Mouse (Mus musculus): ENCODE data around the gene Thumpd3. TPM values are rescaled to one million over a fixed set of nuclear protein-coding genes. Genes with fewer than 3 reads are reported as not detected.

Gene Thumpd3
- polyA plus RNA-seq, 1 experiment from 2014 or later, result 46.3 TPM

GRCm38 (mm10) chr6:113036463-113037175 is 9.4 kb upstream of the Thumpd3 start:
- 64% methylated on average over 4 of the region's 4 CpGs for WGBS

GRCm38 (mm10) chr6:113037946-113038734 is 7.9 kb upstream of the Thumpd3 start:
- Histone ChIP-seq H3K4me3 (ENCODE audit: low read depth, low read length) (peak overlapping the region; percentile 19), H3K27me3 (ENCODE audit: insufficient read depth, low read length) (no peaks in the 10 kb centered on the region), H3K27ac (ENCODE audit: low read depth) (peak overlapping the region; percentile 52; the same call in 1 of the 2 replicates), H3K4me1 (ENCODE audit: insufficient read depth) (0 out of 2 replicates have a peak, but pooled peaks cover 3% of the 10 kb centered on the region), H3K36me3 (ENCODE audit: insufficient read depth) (no peaks in the 10 kb centered on the region), H3K4me2 (peak overlapping the region; percentile 58), H3K9ac (peak overlapping the region; percentile 35), H3K9me3 (ENCODE audit: low read depth, low read length) (no peaks in the 10 kb centered on the region)
- WGBS, result 7% methylated on average over 19 of the region's 19 CpGs
- ATAC-seq (ENCODE audit: insufficient read depth) (peak; percentile 70), DNase-seq (peak; percentile 86)
- peak; percentile 97 for TF ChIP-seq CTCF (IDR thresholded peaks at IDR 0.05; ENCODE audit: low read depth)

More at GRCm38 (mm10) chr6:113036463-113037175, 9.4 kb upstream of the Thumpd3 start:
- Histone ChIP-seq H3K4me3 (ENCODE audit: low read depth, low read length) (no peak overlapping the region), H3K4me2 (no peak overlapping the region), H3K9ac (no peak overlapping the region), H3K9me3 (ENCODE audit: low read depth, low read length) (no peaks in the 10 kb centered on the region), H3K36me3 (ENCODE audit: insufficient read depth) (no peaks in the 10 kb centered on the region), H3K27ac (ENCODE audit: low read depth) (no peak overlapping the region), H3K27me3 (ENCODE audit: insufficient read depth, low read length) (no peaks in the 10 kb centered on the region), H3K4me1 (ENCODE audit: insufficient read depth) (0 out of 2 replicates have a peak, but pooled peaks cover 3% of the 10 kb centered on the region)
- TF ChIP-seq CTCF (IDR thresholded peaks at IDR 0.05; ENCODE audit: low read depth), result no peak
- DNase-seq (no peak), ATAC-seq (ENCODE audit: insufficient read depth) (no peak)

GRCm38 (mm10) chr6:113038735-113039058 is 7.3 kb upstream of the Thumpd3 start:
- peak overlapping the region; percentile 29; the same call in 1 of the 2 replicates for H3K9ac ChIP-seq
- peak overlapping the region; percentile 52; the same call in 1 of the 2 replicates for H3K27ac ChIP-seq (ENCODE audit: low read depth)
- H3K4me1 ChIP-seq (ENCODE audit: insufficient read depth), result 0 out of 2 replicates have a peak, but pooled peaks cover 3% of the 10 kb centered on the region
- H3K27me3 ChIP-seq (ENCODE audit: insufficient read depth, low read length), result no peaks in the 10 kb centered on the region
- WGBS, result 33% methylated on average over 5 of the region's 5 CpGs
- H3K9me3 ChIP-seq (ENCODE audit: low read depth, low read length), result no peaks in the 10 kb centered on the region
- ATAC-seq (ENCODE audit: insufficient read depth) (no peak), DNase-seq (no peak)
- no peak for TF ChIP-seq CTCF (IDR thresholded peaks at IDR 0.05; ENCODE audit: low read depth)
- no peaks in the 10 kb centered on the region for H3K36me3 ChIP-seq (ENCODE audit: insufficient read depth)
- no peak overlapping the region for H3K4me3 ChIP-seq (ENCODE audit: low read depth, low read length)
- peak overlapping the region; percentile 58 for H3K4me2 ChIP-seq

GRCm38 (mm10) chr6:113040319-113040718 is 5.7 kb upstream of the Thumpd3 start:
- DNase-seq (no peak), ATAC-seq (ENCODE audit: insufficient read depth) (no peak)
- no peaks in the 10 kb centered on the region for H3K36me3 ChIP-seq (ENCODE audit: insufficient read depth)
- H3K27ac ChIP-seq (ENCODE audit: low read depth), result no peak overlapping the region
- no peak overlapping the region for H3K9ac ChIP-seq
- H3K9me3 ChIP-seq (ENCODE audit: low read depth, low read length), result no peaks in the 10 kb centered on the region
- TF ChIP-seq CTCF (IDR thresholded peaks at IDR 0.05; ENCODE audit: low read depth), result no peak
- no peak overlapping the region for H3K4me2 ChIP-seq
- no peaks in the 10 kb centered on the region for H3K27me3 ChIP-seq (ENCODE audit: insufficient read depth, low read length)
- 65% methylated on average over 2 of the region's 2 CpGs for WGBS
- H3K4me1 ChIP-seq (ENCODE audit: insufficient read depth), result 0 out of 2 replicates have a peak, but pooled peaks cover 7% of the 10 kb centered on the region
- no peak overlapping the region for H3K4me3 ChIP-seq (ENCODE audit: low read depth, low read length)

GRCm38 (mm10) chr6:113041215-113041990 is 4.6 kb upstream of the Thumpd3 start:
- 77% methylated on average over 11 of the region's 11 CpGs for WGBS

GRCm38 (mm10) chr6:113045575-113045974 is 450 bp upstream of the Thumpd3 start:
- peak overlapping the region; percentile 73 for H3K4me3 ChIP-seq (ENCODE audit: low read depth, low read length)
- under 1% methylated on average over 11 of the region's 11 CpGs for WGBS
- peak overlapping the region; percentile 95 for H3K27ac ChIP-seq (ENCODE audit: low read depth)
- no peak for TF ChIP-seq CTCF (IDR thresholded peaks at IDR 0.05; ENCODE audit: low read depth)
- ATAC-seq (ENCODE audit: insufficient read depth) (peak; percentile 15), DNase-seq (peak; percentile 6)
- no peaks in the 10 kb centered on the region for H3K27me3 ChIP-seq (ENCODE audit: insufficient read depth, low read length)
- H3K9ac ChIP-seq, result peak overlapping the region; percentile 84
- H3K36me3 ChIP-seq (ENCODE audit: insufficient read depth), result peaks cover 11% of the 10 kb centered on the region; the same call in 1 of the 2 replicates
- peak overlapping the region; percentile 98 for H3K4me2 ChIP-seq
- no peaks in the 10 kb centered on the region for H3K9me3 ChIP-seq (ENCODE audit: low read depth, low read length)
- peaks cover 11% of the 10 kb centered on the region; the same call in 1 of the 2 replicates for H3K4me1 ChIP-seq (ENCODE audit: insufficient read depth)

More at GRCm38 (mm10) chr6:113041215-113041990, 4.6 kb upstream of the Thumpd3 start:
- H3K27ac ChIP-seq (ENCODE audit: low read depth), result no peak overlapping the region
- TF ChIP-seq CTCF (IDR thresholded peaks at IDR 0.05; ENCODE audit: low read depth), result no peak
- H3K9me3 ChIP-seq (ENCODE audit: low read depth, low read length), result no peaks in the 10 kb centered on the region
- H3K4me2 ChIP-seq, result no peak overlapping the region
- DNase-seq (no peak), ATAC-seq (ENCODE audit: insufficient read depth) (no peak)
- no peaks in the 10 kb centered on the region for H3K27me3 ChIP-seq (ENCODE audit: insufficient read depth, low read length)
- H3K4me1 ChIP-seq (ENCODE audit: insufficient read depth), result 0 out of 2 replicates have a peak, but pooled peaks cover 7% of the 10 kb centered on the region
- H3K36me3 ChIP-seq (ENCODE audit: insufficient read depth), result no peaks in the 10 kb centered on the region
- H3K9ac ChIP-seq, result no peak overlapping the region
- H3K4me3 ChIP-seq (ENCODE audit: low read depth, low read length), result no peak overlapping the region
